ENCODE assay signal across 9 mouse cellular contexts in genomic region chr7:144696764-144697704, GRCm38 (mm10). TPM values are rescaled to one million over a fixed set of nuclear protein-coding genes. Genes with fewer than 3 reads are reported as not detected.
DNase-seq lines count a peak whose midpoint lies in the region; ATAC-seq lines count a peak whose summit lies in the region.
"Had no signal": no experiment of that assay in that cellular context is flagged by ENCODE, and none has a peak within 500 bp of the region (broad histone marks: within the 10 kb centered on the region; RNA-seq: fewer than 3 reads in every experiment).

No protein-coding gene starts in this region.

- no peaks in the 10 kb centered on the region for H3K36me3 ChIP-seq in liver, embryonic 16.5 days (ENCODE audit: control insufficient read depth, insufficient read depth)
- no peaks in the 10 kb centered on the region; the same call in 1 of the 2 replicates for H3K36me3 ChIP-seq in stomach, embryonic 14.5 days (ENCODE audit: control insufficient read depth, insufficient read depth, low read length)
- H3K36me3 ChIP-seq: limb, embryonic 13.5 days had no signal

- peak; percentile 39; the same call in 1 of the 2 replicates for ATAC-seq in liver, embryonic 16.5 days (ENCODE audit: low read depth)
- ATAC-seq in stomach, embryonic 14.5 days (ENCODE audit: insufficient number of reproducible peaks, insufficient read depth, low FRiP score, low read depth): peak; percentile 23; the same call in 1 of the 2 replicates

- no peak overlapping the region for H3K9ac ChIP-seq in liver, embryonic 16.5 days (ENCODE audit: low read depth, low read length)
- no peak overlapping the region for H3K9ac ChIP-seq in stomach, embryonic 14.5 days (replicated peaks; ENCODE audit: low read depth, low read length)
- H3K9ac ChIP-seq: limb, embryonic 13.5 days had no signal

- H3K27ac ChIP-seq in liver, embryonic 16.5 days (ENCODE audit: low read length): no peak overlapping the region
- H3K27ac ChIP-seq in stomach, embryonic 14.5 days (ENCODE audit: low read length): no peak overlapping the region; the same call in 1 of the 2 replicates
- H3K27ac ChIP-seq: limb, embryonic 13.5 days had no signal

- DNase-seq in cerebellum, postnatal 10 days: peak; percentile 33 to 43
- no peak for DNase-seq in cerebellum, adult 8-10 months
- DNase-seq in 3134 (ENCODE audit: extremely low read depth, insufficient read length, low spot score): peak; percentile 55
- DNase-seq in c-Kit-positive CD71-negative TER-119-negative erythroid progenitor cells, embryonic 14.5 days (ENCODE audit: low read depth): peak; percentile 34
- no peak for DNase-seq in layer of hippocampus, postnatal 14 days (ENCODE audit: low spot score in 2 of 2)
- DNase-seq in left cerebral cortex, adult 18-20 months (ENCODE audit: low spot score in 2 of 2): no peak

- H3K4me3 ChIP-seq in liver, embryonic 16.5 days (ENCODE audit: low read depth, low read length): no peak overlapping the region
- H3K4me3 ChIP-seq in stomach, embryonic 14.5 days (ENCODE audit: low read depth, low read length): no peak overlapping the region
- H3K4me3 ChIP-seq: limb, embryonic 13.5 days had no signal

- no peaks in the 10 kb centered on the region for H3K4me1 ChIP-seq in liver, embryonic 16.5 days (ENCODE audit: control insufficient read depth, low read depth, low read length)
- no peaks in the 10 kb centered on the region for H3K4me1 ChIP-seq in stomach, embryonic 14.5 days (ENCODE audit: control insufficient read depth, insufficient read depth, low read length)
- H3K4me1 ChIP-seq: limb, embryonic 13.5 days had no signal

- no peaks in the 10 kb centered on the region for H3K9me3 ChIP-seq in liver, embryonic 16.5 days (replicated peaks; ENCODE audit: control insufficient read depth, low read length)
- no peaks in the 10 kb centered on the region for H3K9me3 ChIP-seq in stomach, embryonic 14.5 days (ENCODE audit: control insufficient read depth, low read depth, low read length)

- 55% methylated on average over 7 of the region's 7 CpGs for WGBS in liver, embryonic 16.5 days (ENCODE audit: insufficient replicate concordance)
- WGBS in stomach, embryonic 14.5 days: 59% methylated on average over 7 of the region's 7 CpGs

- no peak overlapping the region for H3K4me2 ChIP-seq in liver, embryonic 16.5 days (ENCODE audit: low read depth, low read length)
- H3K4me2 ChIP-seq in stomach, embryonic 14.5 days (replicated peaks; ENCODE audit: low read depth, low read length): no peak overlapping the region
- H3K4me2 ChIP-seq: limb, embryonic 13.5 days had no signal

- no peaks in the 10 kb centered on the region for H3K27me3 ChIP-seq in liver, embryonic 16.5 days (ENCODE audit: control insufficient read depth, insufficient read depth, low read depth, low read length)
- H3K27me3 ChIP-seq in stomach, embryonic 14.5 days (ENCODE audit: control insufficient read depth, insufficient read depth, low read length): no peaks in the 10 kb centered on the region
- H3K27me3 ChIP-seq: limb, embryonic 13.5 days had no signal

RNA-seq across cellular contexts. Expression of gene Ano1, which starts 54.7 kb away (rescaled TPM):
- 1.3 TPM in 2 replicates for polyA plus RNA-seq in liver, embryonic 16.5 days (2015; fragmentation: Nextera tagmentation; extraction: Ambion mirVana)
- polyA plus RNA-seq in stomach, embryonic 14.5 days (2014; fragmentation: Nextera tagmentation; extraction: Ambion mirVana): 65.0 and 69.8 TPM in 2 replicates
- 1 to 10 TPM; 2.3 to 5.5 TPM for total RNA-seq in layer of hippocampus, postnatal 14 days (2021)
- 1 to 10 TPM; 2.5 to 4.1 TPM for total RNA-seq in left cerebral cortex, adult 18-20 months (2021)

Comparison
In these comparisons a context has a peak if more than half of its experiments do, and no peak if none do; other contexts are left out.
1. DNase-seq: peak in cerebellum, postnatal 10 days (2 of 2), 3134 (single experiment) and c-Kit-positive CD71-negative TER-119-negative erythroid progenitor cells, embryonic 14.5 days (single experiment); none in cerebellum, adult 8-10 months (single experiment), layer of hippocampus, postnatal 14 days (0 of 2) and left cerebral cortex, adult 18-20 months (0 of 2).